Mouse (Mus musculus): ENCODE measurements around the gene Usp30. TPM values are rescaled to one million over a fixed set of nuclear protein-coding genes. Genes with fewer than 3 reads are reported as not detected.

Gene Usp30
- total and polyA plus RNA-seq, 2 experiments from 2014 or later, result 20.6 to 56.3 TPM

DNA sequence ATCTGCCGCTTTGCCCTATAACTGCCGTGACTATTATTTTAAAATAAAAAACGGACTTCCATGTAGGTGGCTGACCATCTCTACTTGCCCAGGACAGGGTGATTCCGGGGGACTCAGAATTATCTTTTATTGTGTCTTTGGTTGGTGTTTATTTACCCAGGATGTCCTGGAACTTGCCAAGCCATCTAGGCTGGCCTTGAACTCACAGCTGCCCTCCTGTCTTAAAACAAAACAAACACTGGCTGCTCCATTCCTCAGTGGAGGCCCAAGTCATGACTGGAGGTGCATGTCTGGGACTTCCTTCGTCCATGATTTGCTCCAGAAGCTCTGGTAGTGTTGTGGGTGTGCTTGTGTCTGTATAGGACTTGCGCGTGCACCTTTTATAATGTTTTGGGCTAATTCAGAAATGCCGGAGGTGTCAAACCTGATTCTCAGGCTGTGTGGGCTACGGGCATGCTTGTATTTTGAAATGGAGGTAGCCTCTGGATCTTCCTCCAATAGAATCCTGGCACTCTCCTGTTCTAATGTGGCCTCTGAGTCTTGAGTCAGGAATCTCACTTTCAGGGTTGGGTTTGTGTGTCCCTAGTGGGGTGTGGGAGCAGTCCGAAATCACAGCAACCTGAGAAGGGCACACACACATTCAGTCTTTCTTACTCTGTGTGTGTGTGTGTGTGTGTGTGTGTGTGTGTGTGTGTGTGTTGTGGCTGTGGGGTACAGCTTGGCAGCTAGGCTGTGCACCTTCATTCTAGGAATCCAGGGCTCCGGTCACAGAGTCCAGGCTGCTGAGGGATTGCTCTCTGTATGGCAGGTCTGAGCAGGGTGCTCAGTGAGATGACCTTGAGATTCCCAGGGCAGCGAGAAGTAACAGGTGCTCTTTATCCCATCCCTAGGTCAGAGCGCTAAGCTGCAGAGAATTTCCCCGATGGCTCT, 82.0 kb downstream of the Usp30 start:
- 85% methylated on average over 14 of the region's 14 CpGs for WGBS
- H3K9me3 ChIP-seq (ENCODE audit: low read length), result no peaks in the 10 kb centered on the region
- no peak overlapping the region for H3K4me3 ChIP-seq (ENCODE audit: low read depth, low read length)
- DNase-seq (ENCODE audit: low spot score) (no peak), ATAC-seq (ENCODE audit: low FRiP score) (no peak)
- H3K36me3 ChIP-seq (ENCODE audit: insufficient read depth, low read length), result no peaks in the 10 kb centered on the region
- H3K4me1 ChIP-seq (ENCODE audit: insufficient read depth, low read length), result no peaks in the 10 kb centered on the region
- no peak for TF ChIP-seq CTCF (IDR thresholded peaks at IDR 0.05)
- no peak overlapping the region for H3K9ac ChIP-seq (replicated peaks; ENCODE audit: low read length, poor library complexity, severe bottlenecking)
- no peak overlapping the region for H3K4me2 ChIP-seq (ENCODE audit: low read depth, low read length, poor library complexity, severe bottlenecking)
- no peaks in the 10 kb centered on the region for H3K27me3 ChIP-seq (ENCODE audit: insufficient read depth, low read length)
- H3K27ac ChIP-seq (ENCODE audit: low read depth, low read length), result no peak overlapping the region

DNA sequence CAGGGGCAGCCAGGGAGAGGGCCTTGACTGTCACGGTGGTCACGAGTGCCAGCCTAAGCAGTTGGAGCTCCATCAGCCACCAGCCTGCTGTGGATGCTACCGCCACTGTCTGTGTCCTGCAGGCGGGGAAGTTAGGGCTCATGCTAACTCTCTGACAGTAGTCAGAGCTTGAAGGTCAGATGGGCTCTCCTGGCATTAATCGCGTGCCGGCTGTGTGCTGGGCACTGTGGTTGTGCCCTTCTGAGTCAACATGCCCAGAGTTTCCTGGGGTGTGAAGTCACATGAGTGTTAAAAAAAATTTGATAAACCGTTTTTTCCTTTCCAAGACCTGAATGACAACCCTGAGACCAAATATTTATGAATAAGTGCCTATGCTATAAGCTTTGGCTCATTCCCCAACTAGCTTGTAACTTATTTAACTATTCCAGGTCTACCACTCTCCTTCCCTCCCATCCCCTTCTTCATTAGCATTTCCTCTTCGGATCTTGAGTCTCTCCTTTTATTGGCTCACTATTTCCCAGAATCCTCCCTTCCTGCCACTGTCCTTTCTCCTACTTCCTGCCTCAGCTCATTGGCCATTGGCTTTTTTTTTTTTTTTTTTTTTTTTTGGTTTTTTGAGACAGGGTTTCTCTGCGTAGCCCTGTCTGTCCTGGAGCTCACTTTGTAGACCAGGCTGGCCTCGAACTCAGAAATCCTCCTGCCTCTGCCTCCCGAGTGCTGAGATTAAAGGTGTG, 87.3 kb downstream of the Usp30 start:
- Histone ChIP-seq H3K9me3 (ENCODE audit: low read length) (no peaks in the 10 kb centered on the region), H3K27ac (ENCODE audit: low read depth, low read length) (no peak overlapping the region), H3K27me3 (ENCODE audit: insufficient read depth, low read length) (no peaks in the 10 kb centered on the region), H3K4me1 (ENCODE audit: insufficient read depth, low read length) (no peaks in the 10 kb centered on the region), H3K4me3 (ENCODE audit: low read depth, low read length) (no peak overlapping the region), H3K4me2 (ENCODE audit: low read depth, low read length, poor library complexity, severe bottlenecking) (no peak overlapping the region), H3K36me3 (ENCODE audit: insufficient read depth, low read length) (no peaks in the 10 kb centered on the region), H3K9ac (replicated peaks; ENCODE audit: low read length, poor library complexity, severe bottlenecking) (no peak overlapping the region)
- DNase-seq (ENCODE audit: low spot score) (no peak), ATAC-seq (ENCODE audit: low FRiP score) (no peak)
- WGBS, result 87% methylated on average over 12 of the region's 12 CpGs
- TF ChIP-seq CTCF (IDR thresholded peaks at IDR 0.05), result no peak

DNA sequence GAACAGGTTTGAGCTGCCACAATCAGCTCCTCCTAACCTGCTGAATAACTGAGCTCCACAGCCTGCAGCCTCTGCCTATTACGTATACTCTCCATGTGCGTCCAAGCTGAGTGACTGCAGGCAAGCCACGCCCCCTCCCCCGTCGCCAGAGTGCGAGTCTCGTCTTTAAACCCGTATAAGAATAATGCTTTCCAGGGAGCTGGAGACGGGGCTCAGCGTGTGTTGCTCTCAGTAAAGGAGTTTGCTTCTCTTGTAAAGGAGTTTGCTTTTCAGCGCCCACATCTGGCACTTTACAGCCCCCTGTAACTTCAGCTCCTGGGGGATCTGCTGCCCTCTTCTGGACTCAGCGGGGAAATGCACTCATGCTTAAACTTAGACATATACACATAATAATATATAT, 88.2 kb downstream of the Usp30 start:
- Histone ChIP-seq H3K36me3 (ENCODE audit: insufficient read depth, low read length) (no peaks in the 10 kb centered on the region), H3K4me2 (ENCODE audit: low read depth, low read length, poor library complexity, severe bottlenecking) (peak overlapping the region; percentile 24), H3K27ac (ENCODE audit: low read depth, low read length) (no peak overlapping the region), H3K9me3 (ENCODE audit: low read length) (no peaks in the 10 kb centered on the region), H3K4me1 (ENCODE audit: insufficient read depth, low read length) (no peaks in the 10 kb centered on the region), H3K4me3 (ENCODE audit: low read depth, low read length) (peak overlapping the region; percentile 24), H3K27me3 (ENCODE audit: insufficient read depth, low read length) (no peaks in the 10 kb centered on the region), H3K9ac (replicated peaks; ENCODE audit: low read length, poor library complexity, severe bottlenecking) (no peak overlapping the region)
- ATAC-seq (ENCODE audit: low FRiP score) (no peak), DNase-seq (ENCODE audit: low spot score) (peak; percentile 47)
- WGBS, result 4% methylated on average over 12 of the region's 12 CpGs
- TF ChIP-seq CTCF (IDR thresholded peaks at IDR 0.05), result peak; percentile 73

DNA sequence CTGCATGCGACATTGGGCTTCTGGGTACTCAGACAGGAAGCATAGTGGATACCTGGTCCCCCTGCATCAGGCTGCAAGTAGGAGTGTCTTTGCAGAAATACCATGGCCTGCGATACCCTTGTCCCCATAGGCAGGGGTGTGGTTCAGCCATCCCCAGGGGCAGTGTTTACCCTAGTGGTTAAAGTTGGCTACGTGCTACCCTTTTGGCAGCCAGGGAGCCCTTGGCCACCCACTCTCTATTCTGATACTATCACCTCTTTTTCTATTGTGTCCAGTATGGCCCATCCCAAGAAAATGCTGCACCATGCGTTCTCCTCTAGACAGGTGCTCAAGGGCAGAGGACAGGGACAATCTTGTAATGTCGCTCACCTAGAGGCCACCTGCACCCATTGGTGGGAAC, 89.5 kb downstream of the Usp30 start:
- WGBS, result 89% methylated on average over 5 of the region's 5 CpGs
- Histone ChIP-seq H3K4me3 (ENCODE audit: low read depth, low read length) (no peak overlapping the region), H3K27ac (ENCODE audit: low read depth, low read length) (no peak overlapping the region), H3K9me3 (ENCODE audit: low read length) (no peaks in the 10 kb centered on the region), H3K9ac (replicated peaks; ENCODE audit: low read length, poor library complexity, severe bottlenecking) (no peak overlapping the region), H3K36me3 (ENCODE audit: insufficient read depth, low read length) (no peaks in the 10 kb centered on the region), H3K4me1 (ENCODE audit: insufficient read depth, low read length) (no peaks in the 10 kb centered on the region), H3K27me3 (ENCODE audit: insufficient read depth, low read length) (no peaks in the 10 kb centered on the region), H3K4me2 (ENCODE audit: low read depth, low read length, poor library complexity, severe bottlenecking) (no peak overlapping the region)
- no peak for TF ChIP-seq CTCF (IDR thresholded peaks at IDR 0.05)
- ATAC-seq (ENCODE audit: low FRiP score) (no peak), DNase-seq (ENCODE audit: low spot score) (no peak)

DNA sequence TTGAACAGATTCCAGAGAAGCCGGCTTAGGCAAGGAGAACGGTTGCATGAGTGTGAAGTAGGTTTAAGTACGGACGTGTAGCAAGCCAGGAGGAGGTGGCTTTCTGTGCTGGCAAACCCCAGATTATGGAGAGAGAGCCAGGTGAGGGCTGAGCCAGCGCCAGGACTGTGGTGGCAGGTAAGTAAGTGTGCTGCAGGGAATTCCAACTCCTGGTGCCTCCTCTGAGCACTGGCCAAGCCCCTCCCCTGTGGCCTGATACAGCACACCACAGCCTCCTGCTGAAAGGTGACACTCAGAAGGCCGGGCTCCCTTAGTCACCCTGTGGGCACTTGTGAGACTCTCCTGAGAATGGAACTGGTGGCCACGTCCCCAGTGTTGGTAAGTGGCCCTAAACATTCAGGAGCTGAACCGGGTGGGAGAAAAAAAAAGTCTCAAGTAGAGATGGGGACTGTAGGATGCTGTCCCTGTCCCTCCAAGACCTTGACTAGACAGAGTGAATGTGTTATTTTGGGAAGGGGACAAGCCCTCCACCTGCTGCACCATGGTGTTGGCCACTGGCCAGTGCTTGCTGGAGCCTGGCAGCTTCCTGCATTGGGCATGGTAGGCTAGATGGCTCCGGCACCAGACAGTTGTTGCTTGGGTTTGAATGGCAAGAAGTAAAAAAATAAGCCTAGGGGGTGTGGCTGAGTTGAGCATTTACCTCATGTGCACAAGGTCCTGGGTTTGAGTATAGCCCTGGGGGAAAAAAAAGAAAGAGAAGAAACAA, 90.1 kb downstream of the Usp30 start:
- Histone ChIP-seq H3K4me2 (ENCODE audit: low read depth, low read length, poor library complexity, severe bottlenecking) (no peak overlapping the region), H3K9ac (replicated peaks; ENCODE audit: low read length, poor library complexity, severe bottlenecking) (no peak overlapping the region), H3K9me3 (ENCODE audit: low read length) (no peaks in the 10 kb centered on the region), H3K27me3 (ENCODE audit: insufficient read depth, low read length) (no peaks in the 10 kb centered on the region), H3K36me3 (ENCODE audit: insufficient read depth, low read length) (no peaks in the 10 kb centered on the region), H3K4me3 (ENCODE audit: low read depth, low read length) (no peak overlapping the region), H3K4me1 (ENCODE audit: insufficient read depth, low read length) (no peaks in the 10 kb centered on the region), H3K27ac (ENCODE audit: low read depth, low read length) (no peak overlapping the region)
- no peak for ATAC-seq (ENCODE audit: low FRiP score)
- no peak for DNase-seq (ENCODE audit: low spot score)
- WGBS, result 71% methylated on average over 9 of the region's 9 CpGs
- no peak for TF ChIP-seq CTCF (IDR thresholded peaks at IDR 0.05)

All from midbrain, postnatal 0 days (tissue).